Mouse (Mus musculus): ENCODE data around the gene Qk. TPM values are rescaled to one million over a fixed set of nuclear protein-coding genes. Genes with fewer than 3 reads are reported as not detected.
A peak's percentile ranks its signal among the peaks of the same experiment; 100 is the strongest.

Gene Qk
- polyA plus RNA-seq, 1 experiment = 278 TPM

- Histone ChIP-seq H3K4me3 (replicated peaks; ENCODE audit: insufficient read depth, low read depth, low read length) (no peak overlapping the region), H3K4me1 (ENCODE audit: control insufficient read depth, insufficient read depth, low read length) (no peaks in the 10 kb centered on the region; the same call in none of the 2 replicates), H3K27ac (ENCODE audit: insufficient read depth, low read length) (0 out of 2 replicates have a peak overlapping the region, but pooled peaks have one; percentile 14), H3K27me3 (ENCODE audit: control insufficient read depth, insufficient read depth, low read length) (no peaks in the 10 kb centered on the region)
- 59% methylated on average over 3 of the region's 3 CpGs for WGBS
- no peak for TF ChIP-seq CTCF (IDR thresholded peaks at IDR 0.05; ENCODE audit: borderline replicate concordance, insufficient read depth, low read depth, low read length)
- TF ChIP-seq POLR2A (IDR thresholded peaks at IDR 0.05; ENCODE audit: borderline replicate concordance, insufficient read depth, low read length) = no peak
- DNase-seq = peak in 1 of 2 experiments; percentile 17
These were observed 7.0 kb upstream of the Qk start for GRCm38 (mm10) chr17:10326596-10327045.

- no peak overlapping the region for H3K4me3 ChIP-seq (replicated peaks; ENCODE audit: insufficient read depth, low read depth, low read length)
- no peaks in the 10 kb centered on the region; the same call in none of the 2 replicates for H3K4me1 ChIP-seq (ENCODE audit: control insufficient read depth, insufficient read depth, low read length)
- WGBS = 93% methylated on average over 4 of the region's 4 CpGs
- no peak for DNase-seq
- no peak for TF ChIP-seq POLR2A (IDR thresholded peaks at IDR 0.05; ENCODE audit: borderline replicate concordance, insufficient read depth, low read length)
- no peaks in the 10 kb centered on the region for H3K27me3 ChIP-seq (ENCODE audit: control insufficient read depth, insufficient read depth, low read length)
- no peak overlapping the region for H3K27ac ChIP-seq (ENCODE audit: insufficient read depth, low read length)
These were observed 6.3 kb upstream of the Qk start for GRCm38 (mm10) chr17:10325921-10326320.

DNA sequence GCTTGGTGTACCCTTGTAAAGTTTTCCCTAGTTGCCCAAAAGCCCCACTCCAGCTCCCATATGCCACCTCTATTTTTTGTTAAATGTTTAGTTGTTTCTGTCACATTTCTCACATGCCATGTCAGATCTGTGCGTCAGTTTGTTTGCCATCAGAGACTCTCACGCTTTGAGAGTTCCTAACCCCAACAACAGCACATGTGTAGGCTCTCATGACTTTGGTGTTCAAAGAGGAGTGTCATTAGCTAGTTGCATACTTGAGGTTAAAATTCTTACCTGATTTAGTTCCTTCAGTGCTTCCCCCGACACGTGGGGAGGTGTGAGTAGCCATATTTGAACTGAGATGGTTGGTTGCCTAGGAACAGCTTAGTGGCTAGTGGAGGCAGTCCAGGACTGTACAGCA is 2.1 kb upstream of the Qk start:
- WGBS = 77% methylated on average over 4 of the region's 4 CpGs
- Histone ChIP-seq H3K4me3 (replicated peaks; ENCODE audit: insufficient read depth, low read depth, low read length) (no peak overlapping the region), H3K27ac (ENCODE audit: insufficient read depth, low read length) (no peak overlapping the region), H3K27me3 (ENCODE audit: control insufficient read depth, insufficient read depth, low read length) (no peaks in the 10 kb centered on the region), H3K4me1 (ENCODE audit: control insufficient read depth, insufficient read depth, low read length) (no peaks in the 10 kb centered on the region; the same call in none of the 2 replicates)
- DNase-seq = no peak
- TF ChIP-seq POLR2A (IDR thresholded peaks at IDR 0.05; ENCODE audit: borderline replicate concordance, insufficient read depth, low read length) (no peak), CTCF (IDR thresholded peaks at IDR 0.05; ENCODE audit: borderline replicate concordance, insufficient read depth, low read depth, low read length) (no peak)

DNA sequence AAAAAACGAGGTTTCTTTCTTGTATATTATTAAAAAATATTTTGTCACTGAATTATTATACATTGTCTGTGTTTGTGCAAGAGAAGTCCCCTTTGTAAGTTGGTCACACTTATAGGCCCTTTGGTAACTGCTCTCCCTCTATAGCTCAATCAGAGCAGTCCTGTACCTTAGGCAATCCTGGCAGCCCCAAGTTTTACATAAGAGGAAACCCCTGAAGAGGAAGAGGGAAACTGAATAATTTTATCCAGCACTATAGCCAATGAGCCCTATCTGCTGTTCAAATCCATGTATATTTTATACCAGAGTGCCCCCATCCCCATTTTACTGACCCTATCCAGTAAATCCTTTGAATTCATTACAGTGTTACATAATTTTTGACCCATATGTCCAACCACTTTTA is 1.4 kb upstream of the Qk start:
- DNase-seq = no peak
- Histone ChIP-seq H3K27me3 (ENCODE audit: control insufficient read depth, insufficient read depth, low read length) (no peaks in the 10 kb centered on the region), H3K4me1 (ENCODE audit: control insufficient read depth, insufficient read depth, low read length) (no peaks in the 10 kb centered on the region; the same call in 1 of the 2 replicates), H3K4me3 (replicated peaks; ENCODE audit: insufficient read depth, low read depth, low read length) (no peak overlapping the region), H3K27ac (ENCODE audit: insufficient read depth, low read length) (no peak overlapping the region)
- no peak for TF ChIP-seq CTCF (IDR thresholded peaks at IDR 0.05; ENCODE audit: borderline replicate concordance, insufficient read depth, low read depth, low read length)
- TF ChIP-seq POLR2A (IDR thresholded peaks at IDR 0.05; ENCODE audit: borderline replicate concordance, insufficient read depth, low read length) = no peak
- 54% methylated on average over 1 of the region's 1 CpGs for WGBS

DNA sequence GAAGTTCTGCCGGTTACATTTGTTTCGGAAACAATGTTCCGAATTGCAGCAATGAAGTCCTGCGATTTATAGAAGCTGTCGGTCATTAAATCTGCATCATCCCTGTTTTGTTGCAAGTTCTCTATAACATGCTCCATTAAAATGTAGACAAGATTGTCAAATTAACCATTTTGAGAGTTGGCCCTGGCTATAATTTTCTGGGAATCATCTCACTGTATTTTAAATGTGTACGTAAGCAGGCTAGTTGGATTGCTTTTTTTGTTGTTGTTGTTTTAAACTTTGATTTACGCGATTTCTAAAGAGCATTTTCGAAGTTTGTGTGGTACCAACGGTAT is 769 bp upstream of the Qk start:
- H3K27ac ChIP-seq (ENCODE audit: insufficient read depth, low read length) = peak overlapping the region; percentile 93
- H3K4me3 ChIP-seq (replicated peaks; ENCODE audit: insufficient read depth, low read depth, low read length) = peak overlapping the region; percentile 66
- H3K4me1 ChIP-seq (ENCODE audit: control insufficient read depth, insufficient read depth, low read length) = no peaks in the 10 kb centered on the region; the same call in 1 of the 2 replicates
- TF ChIP-seq POLR2A (IDR thresholded peaks at IDR 0.05; ENCODE audit: borderline replicate concordance, insufficient read depth, low read length) (no peak), CTCF (IDR thresholded peaks at IDR 0.05; ENCODE audit: borderline replicate concordance, insufficient read depth, low read depth, low read length) (no peak)
- 16% methylated on average over 10 of the region's 10 CpGs for WGBS
- no peaks in the 10 kb centered on the region for H3K27me3 ChIP-seq (ENCODE audit: control insufficient read depth, insufficient read depth, low read length)
- no peak for DNase-seq

GRCm38 (mm10) chr17:10319431-10319684 is 296 bp downstream of the Qk start:
- TF ChIP-seq CTCF (IDR thresholded peaks at IDR 0.05; ENCODE audit: borderline replicate concordance, insufficient read depth, low read depth, low read length) (no peak), POLR2A (IDR thresholded peaks at IDR 0.05; ENCODE audit: borderline replicate concordance, insufficient read depth, low read length) (peak; percentile 29; the same call in 1 of the 2 replicates)
- 3% methylated on average over 15 of the region's 46 CpGs for WGBS

DNA sequence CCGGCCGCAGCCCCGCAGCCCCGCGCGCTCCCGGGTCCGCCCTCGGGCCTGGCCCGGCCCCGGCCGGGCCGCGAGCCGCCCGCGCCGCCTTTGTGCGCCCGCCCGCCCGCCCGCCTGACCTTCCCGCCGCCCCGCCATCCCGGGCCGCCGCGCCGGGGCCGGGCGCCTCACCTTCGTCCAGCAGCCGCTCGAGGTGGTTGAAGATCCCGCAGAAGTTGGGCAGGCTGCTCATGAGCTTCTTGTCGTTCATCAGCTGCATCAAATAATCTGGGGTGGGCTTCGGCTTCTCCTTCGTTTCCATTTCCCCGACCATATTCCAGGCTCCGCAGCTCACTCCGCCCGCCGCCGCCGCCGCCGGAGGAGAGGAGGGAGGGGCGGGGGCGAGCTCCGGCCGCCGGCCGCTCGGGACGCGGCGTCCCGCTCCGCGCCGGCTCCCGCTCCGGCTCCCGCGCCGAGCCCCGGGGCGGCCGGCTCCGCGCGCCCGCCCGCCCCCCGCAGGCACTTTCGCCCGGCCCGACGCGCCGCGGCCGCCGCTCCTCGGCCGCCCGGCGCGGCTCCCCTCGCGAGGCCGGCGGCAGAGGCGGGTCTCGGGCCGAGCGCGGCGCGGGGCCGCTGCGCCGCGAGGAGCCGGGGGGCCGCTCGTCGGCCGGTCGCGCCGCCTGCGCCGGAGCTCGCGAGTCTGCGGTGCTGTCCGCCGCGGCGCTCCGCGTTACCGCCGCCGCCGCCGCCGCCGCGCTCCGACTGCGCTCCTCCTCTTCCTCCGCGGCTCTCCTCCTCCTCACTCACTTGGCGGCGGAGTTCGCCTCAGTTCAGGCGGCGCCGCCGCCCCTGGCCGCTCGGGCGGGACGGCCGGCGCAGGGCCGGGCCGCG is 858 bp downstream of the Qk start:
- 8% methylated on average over 136 of the region's 153 CpGs for WGBS
- DNase-seq = peak; percentile 72 to 81
- peaks cover 5% of the 10 kb centered on the region; the same call in 1 of the 2 replicates for H3K4me1 ChIP-seq (ENCODE audit: control insufficient read depth, insufficient read depth, low read length)

More at GRCm38 (mm10) chr17:10319431-10319684, 296 bp downstream of the Qk start:
- H3K27me3 ChIP-seq (ENCODE audit: control insufficient read depth, insufficient read depth, low read length) = no peaks in the 10 kb centered on the region
- H3K4me3 ChIP-seq (replicated peaks; ENCODE audit: insufficient read depth, low read depth, low read length) = peak overlapping the region; percentile 80
- DNase-seq = no peak
- H3K4me1 ChIP-seq (ENCODE audit: control insufficient read depth, insufficient read depth, low read length) = peaks cover 3% of the 10 kb centered on the region; the same call in 1 of the 2 replicates
- peak overlapping the region; percentile 82 for H3K27ac ChIP-seq (ENCODE audit: insufficient read depth, low read length)

GRCm38 (mm10) chr17:10317981-10318551 is 1.6 kb downstream of the Qk start:
- Histone ChIP-seq H3K27me3 (ENCODE audit: control insufficient read depth, insufficient read depth, low read length) (no peaks in the 10 kb centered on the region), H3K27ac (ENCODE audit: insufficient read depth, low read length) (peak overlapping the region; percentile 38; the same call in 1 of the 2 replicates), H3K4me1 (ENCODE audit: control insufficient read depth, insufficient read depth, low read length) (peaks cover 5% of the 10 kb centered on the region; the same call in 1 of the 2 replicates), H3K4me3 (replicated peaks; ENCODE audit: insufficient read depth, low read depth, low read length) (peak overlapping the region; percentile 95)
- peak; percentile 38 to 55 for DNase-seq
- TF ChIP-seq CTCF (IDR thresholded peaks at IDR 0.05; ENCODE audit: borderline replicate concordance, insufficient read depth, low read depth, low read length) (no peak), POLR2A (IDR thresholded peaks at IDR 0.05; ENCODE audit: borderline replicate concordance, insufficient read depth, low read length) (no peak)
- under 1% methylated on average over 46 of the region's 46 CpGs for WGBS

More for the DNA sequence above, 858 bp downstream of the Qk start:
- Histone ChIP-seq H3K27me3 (ENCODE audit: control insufficient read depth, insufficient read depth, low read length) (no peaks in the 10 kb centered on the region), H3K4me3 (replicated peaks; ENCODE audit: insufficient read depth, low read depth, low read length) (peak overlapping the region; percentile 95), H3K27ac (ENCODE audit: insufficient read depth, low read length) (peak overlapping the region; percentile 99)
- TF ChIP-seq CTCF (IDR thresholded peaks at IDR 0.05; ENCODE audit: borderline replicate concordance, insufficient read depth, low read depth, low read length) = no peak

Data from cerebellum, adult 2 months (tissue).